Mouse (Mus musculus): ENCODE results near the gene Scfd2.

The Scfd2 gene

DNA sequence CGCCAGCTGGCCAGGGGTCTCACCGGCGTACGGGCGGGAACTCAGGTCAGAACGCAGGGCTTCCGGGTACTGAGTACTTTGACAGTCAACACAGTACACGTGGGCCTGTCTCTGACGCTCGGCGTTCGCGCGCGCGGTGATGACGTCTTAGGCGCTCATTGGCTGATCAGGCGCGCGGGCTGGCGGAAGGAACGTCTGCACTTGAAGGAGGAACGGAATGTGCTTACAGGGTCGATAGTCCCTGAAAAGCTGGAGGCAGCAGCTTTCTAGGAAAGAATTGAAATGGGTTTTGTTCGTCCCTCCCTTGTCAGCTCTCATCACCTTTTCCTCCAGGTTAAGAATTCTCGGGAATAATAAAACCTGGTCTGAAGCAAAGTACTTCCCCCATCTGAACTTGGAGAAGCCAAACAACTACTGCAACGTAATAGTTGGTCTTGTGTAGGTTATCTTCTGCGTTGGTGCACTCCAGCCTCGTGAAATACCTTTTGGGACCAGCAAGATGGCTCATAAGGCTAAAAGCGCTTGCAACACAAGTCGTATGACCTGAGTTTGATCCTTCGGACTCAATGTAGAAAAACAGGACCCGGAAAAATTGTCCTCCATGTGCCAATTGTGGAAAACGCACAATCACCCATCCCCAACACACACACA, at the start of gene Scfd2:
Gene Scfd2, minus strand, starts transcription at position 130 of the 651 bp plus-strand sequence.
- peak; percentile 97 for DNase-seq (ENCODE audit: extremely low spot score)

DNA sequence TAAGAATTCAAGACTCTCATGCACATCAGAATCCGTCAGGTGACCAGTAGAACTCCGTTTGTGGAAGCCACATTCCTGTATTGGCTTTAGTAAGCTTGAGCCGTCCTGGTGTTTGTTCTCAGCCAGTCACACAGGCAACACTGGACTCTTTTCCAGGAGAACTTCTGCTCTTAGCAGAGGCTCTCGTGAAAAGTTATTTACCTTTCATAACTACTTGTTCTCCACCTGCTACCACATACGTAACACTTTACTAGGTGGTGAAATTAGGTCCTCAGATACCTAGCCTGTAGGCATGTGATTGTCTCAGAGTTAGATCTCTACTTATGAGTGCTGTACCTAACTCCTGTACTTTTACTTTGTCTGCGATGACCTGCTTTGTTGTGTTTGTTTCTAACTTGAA, 40.2 kb upstream of the Scfd2 start:
- no peak for DNase-seq (ENCODE audit: extremely low spot score)

DNA sequence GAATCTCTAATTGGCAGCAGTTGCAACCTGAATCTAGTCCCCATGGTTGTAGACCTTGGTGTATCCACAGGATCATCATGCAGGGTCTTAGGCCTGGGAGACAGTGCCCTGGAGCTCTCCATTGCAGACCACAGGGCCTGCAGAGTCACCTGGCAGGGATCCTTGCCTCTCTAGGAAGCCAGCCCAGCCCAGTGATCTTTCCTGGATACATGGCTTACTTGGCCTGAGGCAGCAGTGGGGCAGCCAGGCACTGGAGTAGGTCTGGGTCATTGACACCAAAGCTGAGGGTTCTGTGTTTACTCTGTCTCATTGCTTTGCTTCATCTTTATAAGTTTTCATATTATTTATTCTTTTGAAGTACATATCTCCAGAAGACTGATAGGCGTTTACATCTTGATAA, 29.6 kb upstream of the Scfd2 start:
- no peak for DNase-seq (ENCODE audit: extremely low spot score)

DNA sequence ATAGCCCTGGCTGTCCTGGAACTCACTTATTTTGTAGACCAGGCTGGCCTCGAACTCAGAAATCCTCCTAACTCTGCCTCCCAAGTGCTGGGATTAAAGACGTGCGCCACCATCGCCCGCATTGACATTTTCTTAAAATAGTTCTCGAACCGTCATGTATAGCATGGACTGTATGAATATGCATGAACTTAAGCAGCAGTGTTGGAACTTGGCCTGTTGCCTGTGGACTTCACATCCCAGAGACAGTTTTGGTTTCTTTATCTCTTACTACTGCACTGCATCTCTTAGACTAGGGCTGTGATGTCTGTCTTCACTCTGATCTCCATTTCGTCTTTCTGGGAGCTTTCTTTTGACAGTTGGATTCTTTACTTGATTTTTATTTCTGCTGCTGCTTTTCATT, 18.0 kb upstream of the Scfd2 start:
- DNase-seq (ENCODE audit: extremely low spot score): no peak

DNA sequence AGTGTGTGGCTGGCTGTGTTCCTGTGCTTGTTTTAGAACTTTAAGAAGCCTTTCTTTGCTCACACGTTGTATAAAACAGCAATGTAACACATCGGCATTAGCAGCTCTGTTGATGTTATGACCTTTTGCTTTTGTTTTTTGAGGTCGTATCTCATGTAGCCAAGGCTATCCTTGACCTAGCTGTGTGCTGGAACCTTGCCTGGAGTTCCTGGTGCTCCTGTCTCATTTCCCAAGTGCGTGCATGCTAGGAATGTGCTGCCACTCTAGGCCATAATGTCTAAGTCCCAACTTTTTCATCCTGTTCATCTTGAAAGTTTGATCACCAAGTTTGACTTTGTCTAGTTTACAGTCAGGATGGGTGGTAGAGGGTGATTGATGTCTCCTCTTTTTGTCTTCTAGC, 14.0 kb upstream of the Scfd2 start:
- no peak for DNase-seq (ENCODE audit: extremely low spot score)

DNA sequence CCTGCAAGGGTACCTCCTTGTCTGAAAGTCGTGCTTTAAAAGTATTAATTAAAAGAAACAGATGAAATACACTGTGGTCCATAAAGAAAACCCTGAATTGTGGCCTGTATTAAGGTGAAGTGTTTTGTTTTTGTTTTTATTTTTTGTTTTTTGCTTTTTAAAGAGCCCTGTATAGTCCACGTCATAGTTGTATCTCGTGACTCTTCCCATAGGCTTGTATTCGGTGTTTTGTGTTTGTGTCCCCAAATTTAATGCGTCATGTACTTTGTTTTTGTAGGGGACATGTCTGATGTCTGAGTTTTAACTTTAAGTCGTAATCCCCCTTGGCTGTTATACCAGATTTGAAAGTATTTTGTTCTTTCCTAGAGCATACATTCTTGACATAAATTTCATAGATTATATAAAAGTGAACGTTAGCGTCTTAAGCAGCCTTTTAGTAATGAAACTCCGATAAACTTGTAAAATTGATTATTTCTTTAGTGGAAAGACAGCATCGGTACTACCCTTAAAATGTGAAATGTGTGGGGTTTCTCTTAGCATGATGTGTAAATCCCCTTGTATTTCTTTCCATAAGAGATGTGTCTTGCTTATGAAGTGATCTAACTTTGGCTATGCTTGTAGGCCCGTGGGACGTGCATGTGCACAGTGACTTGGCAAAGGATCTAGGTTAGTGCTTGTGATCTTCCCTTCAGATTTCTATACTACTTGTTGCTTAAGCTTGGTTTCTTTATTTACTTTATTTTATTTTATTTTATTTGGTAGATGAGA, 4.8 kb upstream of the Scfd2 start:
- no peak for DNase-seq (ENCODE audit: extremely low spot score)

DNA sequence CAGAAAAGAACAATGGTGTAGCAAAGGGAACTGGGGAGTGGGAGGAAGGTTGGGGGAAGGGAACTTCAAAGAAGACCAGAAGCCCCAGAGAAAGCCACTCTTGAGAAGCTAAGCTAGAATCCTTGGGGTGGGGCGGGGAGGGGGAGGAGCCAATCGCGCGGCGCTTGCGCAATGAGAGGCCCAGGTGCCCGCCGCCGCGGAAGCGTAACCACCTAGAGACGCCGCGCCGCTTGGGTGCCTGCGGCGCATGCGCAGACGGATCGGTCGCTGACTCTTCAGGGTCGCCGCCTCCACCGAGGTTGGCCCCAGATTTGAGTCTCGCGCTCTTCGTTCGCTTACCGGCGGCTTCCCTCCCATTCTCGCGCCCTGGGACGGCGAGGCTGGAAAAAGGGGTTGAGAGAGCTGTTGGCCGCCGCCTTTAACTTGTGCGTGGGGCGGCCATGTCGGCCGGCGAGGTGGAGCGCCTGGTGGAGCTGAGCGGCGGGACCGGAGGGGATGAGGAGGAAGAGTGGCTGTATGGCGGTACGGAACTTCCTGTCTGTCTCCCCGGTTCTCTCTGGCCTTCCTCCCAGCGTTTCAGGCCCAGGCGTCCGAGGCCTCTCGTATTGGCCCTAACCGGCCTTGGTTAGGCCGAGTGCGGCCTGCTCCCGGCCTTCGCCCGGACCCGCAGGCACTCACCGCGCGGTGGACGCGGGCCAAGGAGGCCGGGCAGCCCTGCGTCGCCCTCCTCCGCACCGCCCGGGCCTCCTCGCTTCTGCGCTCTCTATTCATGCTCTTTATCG, 3.9 kb upstream of the Scfd2 start, which contains the start of gene Fip1l1:
Gene Fip1l1, plus strand, starts transcription at position 210 of the 782 bp plus-strand sequence.
- DNase-seq (ENCODE audit: extremely low spot score): peak; percentile 98

DNA sequence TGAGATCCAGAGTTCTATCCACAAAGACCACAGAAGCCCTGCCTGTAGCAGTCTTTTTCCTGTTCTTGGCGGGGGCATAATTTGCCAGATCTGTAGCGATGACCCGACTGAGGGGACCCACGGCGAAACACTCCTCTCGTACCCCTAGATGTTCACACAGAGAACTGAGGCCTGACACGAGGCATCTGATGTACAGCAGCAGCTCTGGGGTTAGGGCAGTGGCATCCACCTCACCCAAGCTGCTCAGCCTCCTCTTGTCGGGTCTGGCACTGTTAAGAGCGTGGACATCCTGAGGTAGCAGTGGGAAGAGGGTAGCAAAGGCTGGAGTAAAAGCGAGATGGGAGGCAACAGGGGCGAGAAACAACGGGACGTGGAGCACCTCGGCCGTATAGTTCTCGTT, 774 bp downstream of the Scfd2 start:
- no peak for DNase-seq (ENCODE audit: extremely low spot score)

DNA sequence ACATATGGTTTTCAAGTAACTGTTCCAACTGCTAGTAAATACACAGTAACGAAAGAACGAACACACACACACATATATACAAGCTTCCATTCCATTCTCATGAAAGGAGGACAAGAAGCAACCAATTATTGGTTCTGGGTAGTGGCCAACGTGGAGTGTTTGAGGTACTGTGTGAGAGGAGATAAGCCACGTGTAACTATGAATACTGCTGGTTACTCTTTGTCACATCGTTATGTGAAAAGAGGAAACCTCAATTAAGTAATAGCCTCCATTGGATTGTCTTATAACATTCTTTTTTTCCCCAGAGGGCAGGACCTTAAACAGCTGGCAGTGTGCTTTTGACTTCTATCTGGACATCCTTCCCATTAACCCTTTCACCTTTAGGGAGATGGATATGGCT, 4.5 kb downstream of the Scfd2 start:
- no peak for DNase-seq (ENCODE audit: extremely low spot score)

DNA sequence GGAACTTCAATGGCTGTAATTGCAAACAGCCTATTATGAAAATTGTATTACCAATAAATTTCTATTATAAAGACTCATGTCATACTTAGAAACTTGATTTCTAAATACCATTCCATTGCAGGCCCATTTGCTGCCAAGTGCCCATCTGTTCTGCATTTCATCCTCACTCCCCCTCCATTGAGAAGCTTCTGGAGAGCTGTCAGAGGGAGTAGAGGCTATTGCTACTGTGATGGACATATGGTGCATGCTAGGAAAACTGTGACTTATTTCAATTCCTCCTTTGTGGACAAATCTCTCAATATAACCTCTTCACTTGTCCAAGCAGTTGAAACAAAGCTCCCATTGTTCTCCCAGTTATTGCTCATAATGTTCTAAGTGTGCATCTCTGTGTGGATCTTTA, 19.9 kb downstream of the Scfd2 start:
- no peak for DNase-seq (ENCODE audit: extremely low spot score)

DNA sequence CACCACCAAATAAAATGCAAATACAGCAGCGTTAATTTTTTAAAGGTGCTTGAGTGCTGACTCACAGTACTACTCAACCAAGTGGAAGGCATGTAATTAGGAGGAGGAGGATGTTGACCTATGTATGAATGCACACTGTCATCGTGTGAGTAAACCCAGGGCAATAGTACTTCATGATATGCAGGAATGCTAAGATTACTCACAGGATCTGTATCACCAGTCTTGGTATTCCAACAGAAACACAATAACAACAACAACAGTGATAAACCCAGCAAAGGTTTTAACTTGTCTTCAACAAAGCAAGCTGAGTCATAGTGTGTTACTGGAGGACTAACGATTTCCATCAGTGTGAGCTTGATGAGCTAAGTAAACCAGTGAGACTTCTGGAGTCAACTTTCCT, 38.9 kb downstream of the Scfd2 start:
- no peak for DNase-seq (ENCODE audit: extremely low spot score)

DNA sequence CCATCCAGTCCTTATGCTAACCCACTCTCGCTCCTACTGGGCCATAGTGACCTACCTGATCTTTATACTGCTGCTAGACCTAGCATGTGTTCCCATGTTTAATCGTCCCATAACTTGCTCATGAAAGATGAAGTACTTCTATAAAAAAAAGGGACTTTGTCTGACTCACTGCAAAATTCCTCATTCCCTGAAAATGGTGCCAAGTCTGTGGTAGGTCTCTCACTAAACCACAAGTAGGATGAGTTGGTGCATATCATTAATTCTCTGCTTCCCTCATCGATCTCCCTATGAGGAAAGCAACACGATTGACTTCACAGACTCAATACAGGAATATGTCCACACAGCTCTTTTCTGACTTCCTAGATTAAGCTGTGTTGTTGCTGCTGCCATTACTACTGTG, 46.9 kb downstream of the Scfd2 start:
- DNase-seq (ENCODE audit: extremely low spot score): no peak

DNA sequence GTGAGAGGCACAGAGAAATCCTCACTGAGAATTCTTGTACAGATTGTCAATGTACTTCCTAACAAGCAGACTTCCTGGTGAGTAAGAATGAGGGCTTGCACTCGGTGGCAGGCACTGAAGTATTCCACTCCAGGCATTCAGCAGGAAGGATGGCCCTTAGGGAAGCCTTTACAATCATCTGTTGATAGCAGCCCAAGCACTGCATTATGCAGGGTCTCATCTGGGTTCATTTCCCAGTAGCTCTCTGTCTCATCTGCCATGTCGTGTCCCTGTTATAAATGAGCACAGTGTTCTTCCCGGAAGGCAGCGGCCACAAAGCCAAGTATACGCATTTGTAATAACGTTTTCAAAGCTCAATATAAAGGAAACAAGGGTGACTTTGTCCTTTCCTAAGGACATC, 48.9 kb downstream of the Scfd2 start:
- DNase-seq (ENCODE audit: extremely low spot score): no peak

DNA sequence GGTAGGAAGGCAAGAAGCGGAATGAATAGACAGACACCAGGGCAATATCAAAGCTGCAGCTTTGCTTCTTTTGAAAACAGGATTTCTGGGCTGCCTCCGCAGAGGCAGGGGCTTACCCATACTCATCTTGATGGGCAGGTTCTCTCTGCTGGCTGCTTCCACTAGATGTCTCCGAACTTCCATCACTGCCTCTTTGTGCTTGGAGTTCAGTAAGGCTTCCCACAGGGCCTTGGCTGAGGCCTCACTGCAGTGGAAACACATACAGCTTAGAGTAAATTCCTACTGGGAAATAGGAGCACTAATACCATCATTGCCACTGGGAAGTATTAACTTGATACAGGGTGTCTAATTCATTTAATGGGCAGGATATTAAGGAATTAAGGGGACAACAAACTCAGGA, 49.5 kb downstream of the Scfd2 start:
- peak; percentile 5 for DNase-seq (ENCODE audit: extremely low spot score)

DNA sequence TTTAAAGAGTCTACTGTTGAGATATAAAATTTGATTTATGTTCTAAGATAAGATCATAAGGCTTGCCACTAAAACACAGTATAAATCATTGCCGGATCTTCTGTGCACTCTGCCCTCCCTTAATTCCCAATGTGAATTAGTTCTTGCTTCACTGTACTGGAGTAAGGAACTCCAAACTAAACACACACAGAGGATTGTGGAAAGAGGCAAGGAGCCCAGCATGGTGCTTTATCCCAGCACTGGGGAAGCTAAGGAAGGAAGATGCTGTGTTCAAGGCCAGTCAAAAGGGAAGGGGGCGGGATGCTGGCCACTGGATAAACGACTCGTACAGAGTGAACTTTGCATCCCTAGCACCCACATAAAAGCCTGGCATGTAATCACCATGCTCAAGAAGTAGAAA, 51.1 kb downstream of the Scfd2 start:
- DNase-seq (ENCODE audit: extremely low spot score): no peak

DNA sequence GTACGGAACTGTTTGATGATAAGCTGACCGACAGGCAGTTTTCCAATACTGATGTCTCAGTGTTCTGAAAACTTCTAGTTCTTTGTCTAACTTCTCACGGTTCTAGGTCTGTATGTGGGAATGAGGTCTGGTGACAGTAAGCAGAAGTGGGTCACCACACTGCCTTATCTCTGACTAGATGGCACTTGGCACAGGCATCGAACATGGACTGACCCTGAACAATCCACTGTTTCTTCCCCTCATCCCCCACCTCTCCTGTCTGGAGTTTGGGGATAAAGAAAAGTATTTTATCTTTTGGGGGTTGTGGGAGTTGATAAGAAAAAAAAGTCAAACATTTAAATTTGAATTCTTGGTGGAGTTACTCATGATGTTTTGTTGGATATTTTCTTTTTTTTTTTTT, 51.6 kb downstream of the Scfd2 start:
- DNase-seq (ENCODE audit: extremely low spot score): no peak

DNA sequence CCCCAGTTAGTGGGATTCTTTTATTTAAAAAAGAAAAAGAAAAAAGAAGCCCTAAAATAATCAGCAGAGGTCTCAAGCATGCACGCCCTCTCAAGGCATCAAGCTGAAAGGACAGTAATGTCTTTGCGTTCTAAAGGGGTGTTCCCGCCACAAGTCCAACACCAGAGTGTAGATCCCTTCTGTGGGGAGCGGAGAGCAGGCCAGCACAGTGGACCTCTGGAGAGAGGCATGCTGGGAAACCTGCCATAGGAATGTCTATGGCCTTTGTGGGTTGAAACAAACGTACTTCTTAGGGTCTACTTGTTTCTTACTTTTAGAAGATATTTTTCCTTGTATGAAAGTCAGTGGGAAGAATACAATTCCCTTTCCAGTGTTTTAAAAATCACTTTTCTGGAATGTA, 52.4 kb downstream of the Scfd2 start:
- no peak for DNase-seq (ENCODE audit: extremely low spot score)

DNA sequence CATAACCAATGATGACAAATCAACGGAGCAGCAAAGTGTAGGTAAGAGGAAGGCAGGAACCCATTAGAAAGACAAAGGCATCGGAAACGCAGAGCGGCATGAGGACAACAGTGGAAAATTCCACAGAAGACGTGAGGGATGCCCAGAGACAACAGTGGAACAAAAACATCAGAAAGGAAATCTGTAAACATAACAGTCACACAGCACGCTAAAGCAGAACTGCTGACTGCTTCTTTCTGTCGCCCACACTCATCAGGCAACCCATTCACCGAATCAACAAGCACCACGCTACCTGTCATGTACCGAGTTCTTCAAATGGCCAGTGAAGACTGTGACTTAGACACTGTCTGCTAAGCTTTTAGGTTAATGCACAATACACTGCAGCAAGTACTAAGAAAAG, 55.0 kb downstream of the Scfd2 start:
- DNase-seq (ENCODE audit: extremely low spot score): no peak

DNA sequence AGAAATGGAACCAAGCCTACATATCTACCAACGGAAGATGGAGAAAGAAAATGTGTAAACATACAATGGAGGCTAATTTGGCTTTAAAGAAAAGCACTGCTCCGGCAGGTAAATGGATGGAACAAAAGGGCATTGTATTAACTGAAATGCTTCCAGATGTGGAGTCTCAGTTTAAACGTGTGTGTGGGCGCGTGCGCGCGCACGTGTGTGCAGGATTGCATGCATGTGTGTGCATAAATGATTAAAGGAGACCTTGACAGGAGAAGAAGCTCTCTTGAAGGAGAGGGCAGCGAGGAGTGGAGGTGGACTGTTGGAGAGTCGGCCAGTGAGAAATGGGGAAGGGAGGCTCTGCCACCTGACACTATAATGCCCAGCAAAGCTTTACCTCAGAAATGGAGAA, 58.4 kb downstream of the Scfd2 start:
- DNase-seq (ENCODE audit: extremely low spot score): no peak

DNA sequence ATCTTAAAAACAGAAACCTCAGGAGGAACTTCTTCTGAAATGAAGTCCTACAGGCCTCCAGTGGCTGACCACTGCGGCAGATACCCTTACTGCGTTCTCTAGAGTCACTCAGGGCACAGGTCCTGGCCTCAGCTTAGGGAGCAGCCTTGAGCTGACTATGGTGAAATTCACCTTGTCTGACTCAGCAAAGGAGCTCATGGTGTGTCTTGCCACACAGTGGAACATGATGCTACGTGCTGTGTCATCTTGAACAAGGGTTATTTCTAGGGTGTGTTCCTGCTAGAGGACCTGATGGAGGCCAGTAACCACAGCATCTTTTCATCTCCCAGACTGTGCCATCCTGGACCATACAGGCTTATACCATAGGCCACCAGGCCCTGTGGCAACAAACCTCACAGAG, 60.7 kb downstream of the Scfd2 start:
- DNase-seq (ENCODE audit: extremely low spot score): no peak

DNA sequence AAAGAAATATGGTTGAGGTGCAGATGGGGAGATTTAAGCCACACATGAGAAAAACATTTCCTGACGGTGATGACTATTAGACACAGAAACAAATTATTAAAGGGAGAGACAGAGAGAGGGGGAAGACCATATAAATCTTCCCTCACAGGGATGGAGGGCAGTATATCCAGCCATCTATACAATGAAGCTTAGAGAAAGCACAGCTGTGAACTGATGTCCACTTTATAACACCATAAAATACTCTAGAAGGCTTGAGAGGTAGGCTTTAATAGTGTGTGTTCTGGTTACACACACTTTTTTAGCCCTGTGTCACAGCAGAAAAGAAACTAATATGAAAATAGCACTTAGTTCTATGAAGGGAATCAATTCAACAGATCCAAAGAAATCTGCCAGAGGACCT, 61.9 kb downstream of the Scfd2 start:
- no peak for DNase-seq (ENCODE audit: extremely low spot score)

DNA sequence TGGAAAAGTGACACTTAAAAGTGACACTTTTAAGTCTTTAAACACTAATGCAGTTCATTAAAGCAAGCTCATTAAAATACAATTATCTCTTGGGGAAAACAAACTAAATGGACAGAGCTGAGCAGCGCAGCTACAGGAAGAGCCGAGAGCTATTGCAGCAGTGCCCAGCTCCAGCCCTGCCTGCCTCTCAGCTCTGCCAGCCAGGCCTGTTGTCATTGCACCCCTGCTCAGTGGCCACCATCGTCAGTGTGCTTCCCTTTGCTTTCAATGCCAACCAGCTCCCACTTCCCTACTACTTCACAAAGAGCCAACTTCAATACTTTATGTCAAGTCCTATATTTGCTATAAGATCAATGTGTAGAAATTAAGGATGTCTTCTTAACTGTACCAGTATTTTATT, 63.8 kb downstream of the Scfd2 start:
- DNase-seq (ENCODE audit: extremely low spot score): no peak

DNA sequence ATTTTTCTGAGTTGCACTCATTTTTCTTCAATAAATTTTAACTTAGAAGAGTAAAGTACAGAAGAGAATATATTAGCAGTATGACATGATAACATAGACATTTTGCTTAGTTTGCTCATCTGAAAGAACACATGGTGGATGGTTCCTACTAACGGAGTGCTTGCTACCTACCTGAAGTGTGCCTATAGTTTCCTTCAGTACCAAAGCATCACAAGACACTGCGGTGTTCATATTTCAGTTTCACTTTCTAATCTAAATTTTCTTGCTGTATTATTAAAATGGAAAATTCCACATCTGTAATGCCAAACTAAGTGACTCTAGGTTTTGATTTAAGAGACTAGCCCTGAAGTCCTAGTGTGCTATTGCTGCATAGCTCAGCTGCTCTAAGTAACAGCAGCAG, 74.8 kb downstream of the Scfd2 start:
- DNase-seq (ENCODE audit: extremely low spot score): no peak

Measured in embryo, embryonic 9.5 days (tissue).